Comparison of ENCODE assay signal across 20 mouse cellular contexts in genomic region chr8:126023706-126024305, GRCm38 (mm10). TPM values are rescaled to one million over a fixed set of nuclear protein-coding genes. Genes with fewer than 3 reads are reported as not detected.
A peak's percentile ranks its signal among the peaks of the same experiment; 100 is the strongest.
DNase-seq lines count a peak whose midpoint lies in the region; ATAC-seq lines count a peak whose summit lies in the region.
"Had no signal": no experiment of that assay in that cellular context is flagged by ENCODE, and none has a peak within 500 bp of the region (broad histone marks: within the 10 kb centered on the region; RNA-seq: fewer than 3 reads in every experiment).

No protein-coding gene starts in this region.

- no peak for ATAC-seq in embryonic facial prominence, embryonic 14.5 days (ENCODE audit: low read depth)
- peak; percentile 81 for ATAC-seq in intestine, embryonic 16.5 days
- ATAC-seq in hindbrain, embryonic 13.5 days (ENCODE audit: low FRiP score): no peak
- ATAC-seq: CD4-positive, CD25-positive, alpha-beta regulatory T cell, adult 4 months; liver, postnatal 0 days had no signal

- H3K4me1 ChIP-seq in embryonic facial prominence, embryonic 14.5 days (ENCODE audit: control insufficient read depth, insufficient read depth, low read length): no peaks in the 10 kb centered on the region
- no peaks in the 10 kb centered on the region for H3K4me1 ChIP-seq in embryonic facial prominence, embryonic 10.5 days
- H3K4me1 ChIP-seq in intestine, embryonic 16.5 days (ENCODE audit: control insufficient read depth, insufficient read depth, low read length): peaks cover 4% of the 10 kb centered on the region; the same call in 1 of the 2 replicates
- no peaks in the 10 kb centered on the region for H3K4me1 ChIP-seq in hindbrain, embryonic 13.5 days (replicated peaks)
- H3K4me1 ChIP-seq: hindbrain, embryonic 12.5 days; midbrain, embryonic 12.5 days; neural tube, embryonic 15.5 days had no signal

- H3K4me3 ChIP-seq in embryonic facial prominence, embryonic 14.5 days (ENCODE audit: low read depth, low read length): no peak overlapping the region
- no peak overlapping the region for H3K4me3 ChIP-seq in embryonic facial prominence, embryonic 10.5 days
- H3K4me3 ChIP-seq in intestine, embryonic 16.5 days (ENCODE audit: low read length): no peak overlapping the region
- H3K4me3 ChIP-seq in hindbrain, embryonic 13.5 days: no peak overlapping the region
- H3K4me3 ChIP-seq: gastrocnemius, adult 2 months; hindbrain, embryonic 12.5 days; limb, embryonic 12.5 days; midbrain, embryonic 12.5 days; neural tube, embryonic 15.5 days had no signal

- H3K27me3 ChIP-seq in embryonic facial prominence, embryonic 14.5 days (replicated peaks; ENCODE audit: control insufficient read depth, insufficient read depth, low read length): no peaks in the 10 kb centered on the region
- H3K27me3 ChIP-seq in embryonic facial prominence, embryonic 10.5 days (replicated peaks; ENCODE audit: low read depth, poor library complexity, severe bottlenecking): no peaks in the 10 kb centered on the region
- H3K27me3 ChIP-seq in intestine, embryonic 16.5 days (replicated peaks; ENCODE audit: control insufficient read depth, insufficient read depth, low read length): no peaks in the 10 kb centered on the region
- H3K27me3 ChIP-seq in hindbrain, embryonic 13.5 days: no peaks in the 10 kb centered on the region
- H3K27me3 ChIP-seq: hindbrain, embryonic 12.5 days; limb, embryonic 12.5 days; midbrain, embryonic 12.5 days; neural tube, embryonic 15.5 days had no signal

- H3K27ac ChIP-seq in embryonic facial prominence, embryonic 14.5 days (replicated peaks; ENCODE audit: low read depth, low read length): no peak overlapping the region
- H3K27ac ChIP-seq in embryonic facial prominence, embryonic 10.5 days (replicated peaks): no peak overlapping the region
- H3K27ac ChIP-seq in intestine, embryonic 16.5 days (ENCODE audit: low read length): no peak overlapping the region
- no peak overlapping the region for H3K27ac ChIP-seq in hindbrain, embryonic 13.5 days
- H3K27ac ChIP-seq: gastrocnemius, adult 2 months; hindbrain, embryonic 12.5 days; limb, embryonic 12.5 days; midbrain, embryonic 12.5 days; neural tube, embryonic 15.5 days had no signal

- H3K9ac ChIP-seq in embryonic facial prominence, embryonic 14.5 days (ENCODE audit: low read depth, low read length): no peak overlapping the region
- no peak overlapping the region for H3K9ac ChIP-seq in intestine, embryonic 16.5 days (ENCODE audit: low read depth, low read length)
- H3K9ac ChIP-seq in hindbrain, embryonic 13.5 days: no peak overlapping the region
- H3K9ac ChIP-seq: hindbrain, embryonic 12.5 days; limb, embryonic 12.5 days; liver, postnatal 0 days; midbrain, embryonic 12.5 days; neural tube, embryonic 15.5 days had no signal

- 63% methylated on average over 3 of the region's 3 CpGs for WGBS in embryonic facial prominence, embryonic 14.5 days
- WGBS in embryonic facial prominence, embryonic 10.5 days: 85% methylated on average over 3 of the region's 3 CpGs
- 62% methylated on average over 3 of the region's 3 CpGs for WGBS in intestine, embryonic 16.5 days
- WGBS in hindbrain, embryonic 13.5 days: 86% methylated on average over 3 of the region's 3 CpGs

- H3K36me3 ChIP-seq in embryonic facial prominence, embryonic 14.5 days (ENCODE audit: control insufficient read depth, insufficient read depth, low read length): no peaks in the 10 kb centered on the region
- 0 out of 2 replicates have a peak, but pooled peaks cover 3% of the 10 kb centered on the region for H3K36me3 ChIP-seq in embryonic facial prominence, embryonic 10.5 days (replicated peaks)
- H3K36me3 ChIP-seq in intestine, embryonic 16.5 days (ENCODE audit: control insufficient read depth, insufficient read depth, low read length): no peaks in the 10 kb centered on the region
- H3K36me3 ChIP-seq in hindbrain, embryonic 13.5 days: 0 out of 2 replicates have a peak, but pooled peaks cover 5% of the 10 kb centered on the region
- H3K36me3 ChIP-seq: hindbrain, embryonic 12.5 days; limb, embryonic 12.5 days; midbrain, embryonic 12.5 days had no signal

- H3K9me3 ChIP-seq in embryonic facial prominence, embryonic 14.5 days (ENCODE audit: control insufficient read depth, low read length): no peaks in the 10 kb centered on the region
- H3K9me3 ChIP-seq in embryonic facial prominence, embryonic 10.5 days: 0 out of 2 replicates have a peak, but pooled peaks cover 4% of the 10 kb centered on the region
- H3K9me3 ChIP-seq in intestine, embryonic 16.5 days (ENCODE audit: control insufficient read depth, low read length): no peaks in the 10 kb centered on the region
- no peaks in the 10 kb centered on the region for H3K9me3 ChIP-seq in hindbrain, embryonic 13.5 days
- H3K9me3 ChIP-seq: hindbrain, embryonic 12.5 days; limb, embryonic 12.5 days; midbrain, embryonic 12.5 days; neural tube, embryonic 15.5 days had no signal

- no peak overlapping the region for H3K4me2 ChIP-seq in embryonic facial prominence, embryonic 14.5 days (ENCODE audit: low read depth, low read length)
- H3K4me2 ChIP-seq in intestine, embryonic 16.5 days (ENCODE audit: low read depth, low read length): no peak overlapping the region
- H3K4me2 ChIP-seq in hindbrain, embryonic 13.5 days: no peak overlapping the region
- H3K4me2 ChIP-seq: hindbrain, embryonic 12.5 days; limb, embryonic 12.5 days; liver, embryonic 11.5 days; midbrain, embryonic 12.5 days; neural tube, embryonic 15.5 days had no signal

- DNase-seq in embryonic facial prominence, embryonic 14.5 days (ENCODE audit: low spot score): peak; percentile 15
- no peak for DNase-seq in embryonic facial prominence, embryonic 10.5 days (ENCODE audit: low spot score)
- DNase-seq in cerebellum, adult 8-10 months: peak; percentile 34
- DNase-seq in gastrocnemius, adult 18-20 months (ENCODE audit: low spot score): no peak
- no peak for DNase-seq in ovary, postnatal 10 days (ENCODE audit: low spot score)
- DNase-seq: gastrocnemius, adult 2 months; kidney, adult 9 months; kidney, postnatal 25 days; liver, postnatal 0 days; lung, postnatal 14 days; right cerebral cortex, postnatal 25 days; thymus, adult 18-20 months had no signal

RNA-seq across cellular contexts. Expression of gene Kcnk1, which starts 28.8 kb away (rescaled TPM):
- polyA plus RNA-seq in embryonic facial prominence, embryonic 14.5 days (2014; fragmentation: Nextera tagmentation; extraction: Ambion mirVana): 25.1 and 27.3 TPM in 2 replicates
- polyA plus RNA-seq in embryonic facial prominence, embryonic 10.5 days (2016; fragmentation: Nextera tagmentation; extraction: Ambion mirVana): 17.0 and 17.9 TPM in 2 replicates
- 41.5 and 47.2 TPM in 2 replicates for polyA plus RNA-seq in intestine, embryonic 16.5 days (2015; fragmentation: Nextera tagmentation; extraction: Ambion mirVana)
- under 1 TPM; 0.19 to 0.46 TPM for total RNA-seq in gastrocnemius, adult 18-20 months (2021)
- 10.1 and 13.0 TPM in 2 replicates for polyA plus RNA-seq in hindbrain, embryonic 13.5 days (2015; fragmentation: Nextera tagmentation; extraction: Ambion mirVana)
- polyA plus RNA-seq: CD4-positive, CD25-positive, alpha-beta regulatory T cell, adult 4 months had no signal

Comparison
In these comparisons a context has a peak if more than half of its experiments do, and no peak if none do; other contexts are left out.
1. DNase-seq: peak in embryonic facial prominence, embryonic 14.5 days (single experiment) and cerebellum, adult 8-10 months (single experiment); none in embryonic facial prominence, embryonic 10.5 days (single experiment), gastrocnemius, adult 18-20 months (single experiment) and ovary, postnatal 10 days (single experiment).